Mouse (Mus musculus): Measurements from ENCODE around the gene Nfyb. TPM values are rescaled to one million over a fixed set of nuclear protein-coding genes. Genes with fewer than 3 reads are reported as not detected.
A peak's percentile ranks its signal among the peaks of the same experiment; 100 is the strongest.

Gene Nfyb
- polyA plus RNA-seq, 1 experiment from 2014 or later, result 47.6 TPM

DNA sequence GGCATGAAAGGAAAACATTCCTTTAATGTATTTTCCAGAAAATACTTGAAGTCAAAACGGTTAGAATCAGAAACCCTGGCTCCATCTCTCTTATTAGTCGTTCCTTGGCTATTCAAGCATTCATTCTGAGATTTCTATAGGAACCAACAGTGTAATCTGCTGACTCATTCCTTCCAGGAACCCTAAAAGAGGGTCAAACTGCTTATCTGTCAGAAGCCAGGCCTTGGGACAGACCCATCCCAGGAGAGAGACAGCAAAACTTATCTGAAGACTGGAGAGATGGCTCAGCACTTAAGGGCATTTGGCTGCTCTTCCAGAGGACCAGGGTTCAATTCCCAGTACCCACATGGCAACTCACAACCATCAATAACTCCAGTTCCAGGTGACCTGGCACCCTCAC lies 13.1 kb upstream of the Nfyb start:
- Histone ChIP-seq H3K9me3 (ENCODE audit: control insufficient read depth, low read length) (no peaks in the 10 kb centered on the region), H3K4me1 (replicated peaks; ENCODE audit: control insufficient read depth, insufficient read depth, low read length) (peaks cover 12% of the 10 kb centered on the region), H3K4me3 (ENCODE audit: low read depth, low read length) (no peak overlapping the region), H3K27me3 (replicated peaks; ENCODE audit: control insufficient read depth, insufficient read depth, low read length) (no peaks in the 10 kb centered on the region), H3K4me2 (no peak overlapping the region), H3K27ac (ENCODE audit: low read depth, low read length) (no peak overlapping the region), H3K9ac (ENCODE audit: low read depth, low read length) (no peak overlapping the region), H3K36me3 (ENCODE audit: control insufficient read depth, insufficient read depth, low read length) (no peaks in the 10 kb centered on the region)
- 57% methylated on average over 2 of the region's 2 CpGs for WGBS
- DNase-seq (ENCODE audit: low spot score) (no peak), ATAC-seq (replicated peaks; ENCODE audit: low FRiP score) (peak; percentile 84)

DNA sequence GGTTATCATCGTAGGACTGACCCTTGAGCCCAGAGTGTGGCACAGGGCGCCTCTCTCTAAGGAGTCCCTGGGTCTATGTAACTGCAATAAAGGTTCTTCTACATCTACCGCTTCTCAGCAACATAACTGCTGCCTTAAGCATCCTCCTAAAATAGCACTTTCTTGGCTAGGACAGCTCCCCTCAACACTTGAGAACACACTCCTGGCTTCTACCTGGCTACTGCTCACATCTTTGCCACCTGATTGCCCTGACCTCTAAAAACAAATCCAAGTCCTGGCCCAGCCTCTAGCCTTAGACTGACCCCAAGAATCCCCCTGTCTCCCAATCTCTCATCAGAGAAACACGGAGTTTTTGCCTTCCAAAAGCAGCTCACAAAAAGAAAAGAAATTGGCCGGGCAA lies 10.9 kb upstream of the Nfyb start:
- Histone ChIP-seq H3K9ac (ENCODE audit: low read depth, low read length) (no peak overlapping the region), H3K27ac (ENCODE audit: low read depth, low read length) (no peak overlapping the region), H3K36me3 (ENCODE audit: control insufficient read depth, insufficient read depth, low read length) (no peaks in the 10 kb centered on the region), H3K4me3 (ENCODE audit: low read depth, low read length) (no peak overlapping the region), H3K4me1 (replicated peaks; ENCODE audit: control insufficient read depth, insufficient read depth, low read length) (peaks cover 12% of the 10 kb centered on the region), H3K4me2 (no peak overlapping the region), H3K27me3 (replicated peaks; ENCODE audit: control insufficient read depth, insufficient read depth, low read length) (no peaks in the 10 kb centered on the region; the same call in 1 of the 2 replicates), H3K9me3 (ENCODE audit: control insufficient read depth, low read length) (no peaks in the 10 kb centered on the region)
- no peak for DNase-seq (ENCODE audit: low spot score)
- WGBS, result 88% methylated on average over 5 of the region's 5 CpGs
- ATAC-seq (replicated peaks; ENCODE audit: low FRiP score), result no peak

DNA sequence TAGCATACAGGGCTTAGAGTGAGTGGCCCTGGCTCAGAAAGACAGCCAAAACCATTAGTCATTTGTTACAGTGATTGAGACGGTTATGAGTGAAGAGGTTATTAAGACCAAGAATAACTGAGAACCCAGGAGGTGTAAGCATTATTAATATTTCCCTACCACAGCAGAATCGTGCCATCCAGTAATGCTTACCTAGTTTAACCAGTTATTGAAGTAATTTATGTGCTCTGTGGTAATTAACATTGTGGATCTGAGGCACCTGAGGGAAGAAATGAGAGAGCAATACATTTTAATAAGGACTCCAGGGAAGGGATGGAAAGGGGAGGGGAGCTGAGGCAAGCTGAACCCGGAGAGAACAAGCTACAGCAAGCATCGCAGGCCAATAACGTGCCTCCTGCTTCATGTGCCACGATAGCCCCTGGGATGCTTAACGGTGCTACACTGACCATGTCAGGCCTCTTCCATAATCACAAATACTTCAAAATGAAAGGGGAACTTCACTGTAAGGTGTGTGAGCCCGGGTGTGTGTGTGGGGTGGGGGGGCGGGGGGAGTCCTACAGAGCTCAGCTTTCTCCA lies 7.7 kb upstream of the Nfyb start:
- Histone ChIP-seq H3K36me3 (ENCODE audit: control insufficient read depth, insufficient read depth, low read length) (no peaks in the 10 kb centered on the region), H3K9me3 (ENCODE audit: control insufficient read depth, low read length) (no peaks in the 10 kb centered on the region), H3K4me3 (ENCODE audit: low read depth, low read length) (no peak overlapping the region), H3K27ac (ENCODE audit: low read depth, low read length) (no peak overlapping the region), H3K4me1 (replicated peaks; ENCODE audit: control insufficient read depth, insufficient read depth, low read length) (no peaks in the 10 kb centered on the region; the same call in 1 of the 2 replicates), H3K4me2 (no peak overlapping the region), H3K9ac (ENCODE audit: low read depth, low read length) (no peak overlapping the region), H3K27me3 (replicated peaks; ENCODE audit: control insufficient read depth, insufficient read depth, low read length) (no peaks in the 10 kb centered on the region; the same call in 1 of the 2 replicates)
- DNase-seq (ENCODE audit: low spot score) (no peak), ATAC-seq (replicated peaks; ENCODE audit: low FRiP score) (no peak)
- WGBS, result 70% methylated on average over 9 of the region's 9 CpGs

DNA sequence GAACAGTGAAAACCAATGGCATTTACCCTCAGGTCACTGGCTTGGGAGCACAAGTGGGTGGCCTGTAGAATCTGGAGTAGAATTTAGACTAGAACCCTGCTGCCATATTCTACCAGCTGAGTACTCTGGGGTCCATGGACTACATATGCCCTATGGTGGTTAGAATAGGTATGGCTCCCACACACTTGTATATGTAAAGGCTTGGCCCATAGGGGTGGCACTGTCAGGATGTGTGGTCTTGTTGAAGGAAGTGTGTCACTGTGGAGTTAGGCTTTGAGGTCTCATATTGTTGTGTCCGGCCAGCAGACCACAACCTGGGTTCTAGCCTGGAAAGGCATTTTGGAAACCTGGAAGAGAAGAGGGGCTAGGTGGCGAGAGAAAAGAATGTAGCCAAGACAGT lies 6.8 kb upstream of the Nfyb start:
- no peaks in the 10 kb centered on the region for H3K36me3 ChIP-seq (ENCODE audit: control insufficient read depth, insufficient read depth, low read length)
- no peaks in the 10 kb centered on the region; the same call in 1 of the 2 replicates for H3K27me3 ChIP-seq (replicated peaks; ENCODE audit: control insufficient read depth, insufficient read depth, low read length)

DNA sequence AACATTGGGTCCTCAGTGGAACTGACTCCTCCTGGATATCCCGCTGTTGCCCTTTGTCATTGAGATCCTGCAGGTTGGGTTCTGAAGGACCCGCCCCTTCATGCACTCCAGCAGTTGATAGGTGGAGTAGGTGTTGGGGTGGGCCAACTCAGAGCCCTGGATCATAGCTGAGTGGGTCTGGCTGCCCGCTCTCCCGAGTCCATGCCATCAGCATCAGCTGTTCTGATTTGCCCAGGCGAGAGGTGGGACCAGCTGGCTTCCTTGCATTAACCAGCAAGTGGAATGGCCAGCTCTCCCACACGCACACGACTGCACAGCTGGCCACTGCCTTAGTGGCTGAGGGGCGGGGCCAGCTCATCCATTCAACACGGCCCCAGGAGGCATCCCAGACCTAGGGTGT lies 5.0 kb upstream of the Nfyb start:
- ATAC-seq (replicated peaks; ENCODE audit: low FRiP score) (no peak), DNase-seq (ENCODE audit: low spot score) (no peak)
- no peaks in the 10 kb centered on the region for H3K36me3 ChIP-seq (ENCODE audit: control insufficient read depth, insufficient read depth, low read length)
- WGBS, result 31% methylated on average over 9 of the region's 9 CpGs
- H3K27ac ChIP-seq (ENCODE audit: low read depth, low read length), result no peak overlapping the region
- H3K9ac ChIP-seq (ENCODE audit: low read depth, low read length), result no peak overlapping the region
- no peaks in the 10 kb centered on the region for H3K9me3 ChIP-seq (ENCODE audit: control insufficient read depth, low read length)
- no peaks in the 10 kb centered on the region; the same call in 1 of the 2 replicates for H3K27me3 ChIP-seq (replicated peaks; ENCODE audit: control insufficient read depth, insufficient read depth, low read length)
- no peak overlapping the region for H3K4me2 ChIP-seq
- no peak overlapping the region for H3K4me3 ChIP-seq (ENCODE audit: low read depth, low read length)
- H3K4me1 ChIP-seq (replicated peaks; ENCODE audit: control insufficient read depth, insufficient read depth, low read length), result peaks cover 4% of the 10 kb centered on the region

More for the DNA sequence above, 6.8 kb upstream of the Nfyb start:
- H3K4me2 ChIP-seq, result no peak overlapping the region
- WGBS, result 71% methylated on average over 2 of the region's 2 CpGs
- no peak overlapping the region for H3K4me3 ChIP-seq (ENCODE audit: low read depth, low read length)
- no peak overlapping the region for H3K27ac ChIP-seq (ENCODE audit: low read depth, low read length)
- H3K9ac ChIP-seq (ENCODE audit: low read depth, low read length), result no peak overlapping the region
- ATAC-seq (replicated peaks; ENCODE audit: low FRiP score) (no peak), DNase-seq (ENCODE audit: low spot score) (no peak)
- H3K9me3 ChIP-seq (ENCODE audit: control insufficient read depth, low read length), result no peaks in the 10 kb centered on the region
- no peaks in the 10 kb centered on the region; the same call in 1 of the 2 replicates for H3K4me1 ChIP-seq (replicated peaks; ENCODE audit: control insufficient read depth, insufficient read depth, low read length)

DNA sequence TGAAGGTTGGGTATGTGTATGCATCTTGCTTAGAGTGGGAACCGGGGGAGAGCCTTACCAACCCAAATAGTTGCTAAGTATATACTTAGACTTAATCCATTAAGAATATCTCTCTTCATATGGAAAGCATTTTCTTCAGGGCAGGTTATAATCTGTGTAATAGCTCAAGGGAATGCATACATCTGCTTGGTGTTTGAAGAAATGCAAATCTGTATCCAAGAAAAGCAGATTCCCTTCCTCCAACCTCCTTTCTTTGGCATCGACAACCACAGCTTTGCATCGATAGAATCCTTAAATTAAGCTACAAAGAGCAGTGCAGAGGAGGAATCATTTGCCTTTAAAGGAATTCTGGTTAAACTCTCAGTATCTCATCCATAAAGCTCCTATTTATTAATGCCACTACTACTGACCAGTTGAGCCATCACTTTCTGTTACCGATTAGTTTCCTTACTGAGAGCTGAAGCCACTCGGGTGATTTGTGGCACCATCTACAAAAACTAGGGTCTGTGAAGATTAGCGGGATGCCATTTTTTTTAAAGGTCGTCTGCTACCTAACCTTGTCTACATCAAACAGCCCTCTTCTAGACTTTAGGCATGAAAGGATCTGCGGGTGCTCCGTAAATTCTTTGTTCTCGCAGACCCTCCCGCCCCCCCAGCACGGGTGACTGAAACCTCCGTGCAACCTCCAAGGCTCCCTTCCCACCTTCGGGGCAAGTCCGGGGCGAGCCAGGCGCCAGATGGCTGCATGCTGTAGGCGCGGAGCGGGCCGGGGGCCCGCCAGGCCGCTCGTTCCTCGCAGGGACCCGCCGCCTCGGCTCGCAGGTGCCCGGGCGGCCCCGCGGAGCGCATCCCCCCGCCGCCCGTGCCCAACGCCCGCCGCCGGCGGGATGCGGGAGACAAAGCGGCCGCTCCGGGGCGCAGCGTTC lies 925 bp downstream of the Nfyb start:
- Histone ChIP-seq H3K9ac (ENCODE audit: low read depth, low read length) (peak overlapping the region; percentile 99), H3K36me3 (ENCODE audit: control insufficient read depth, insufficient read depth, low read length) (peaks cover 10% of the 10 kb centered on the region; the same call in 1 of the 2 replicates), H3K27me3 (replicated peaks; ENCODE audit: control insufficient read depth, insufficient read depth, low read length) (no peaks in the 10 kb centered on the region), H3K27ac (ENCODE audit: low read depth, low read length) (peak overlapping the region; percentile 100), H3K9me3 (ENCODE audit: control insufficient read depth, low read length) (no peaks in the 10 kb centered on the region), H3K4me3 (ENCODE audit: low read depth, low read length) (peak overlapping the region; percentile 96), H3K4me1 (replicated peaks; ENCODE audit: control insufficient read depth, insufficient read depth, low read length) (peaks cover 30% of the 10 kb centered on the region), H3K4me2 (peak overlapping the region; percentile 90)
- DNase-seq (ENCODE audit: low spot score) (peak; percentile 69), ATAC-seq (replicated peaks; ENCODE audit: low FRiP score) (peak; percentile 19)
- WGBS, result 1% methylated on average over 46 of the region's 48 CpGs

DNA sequence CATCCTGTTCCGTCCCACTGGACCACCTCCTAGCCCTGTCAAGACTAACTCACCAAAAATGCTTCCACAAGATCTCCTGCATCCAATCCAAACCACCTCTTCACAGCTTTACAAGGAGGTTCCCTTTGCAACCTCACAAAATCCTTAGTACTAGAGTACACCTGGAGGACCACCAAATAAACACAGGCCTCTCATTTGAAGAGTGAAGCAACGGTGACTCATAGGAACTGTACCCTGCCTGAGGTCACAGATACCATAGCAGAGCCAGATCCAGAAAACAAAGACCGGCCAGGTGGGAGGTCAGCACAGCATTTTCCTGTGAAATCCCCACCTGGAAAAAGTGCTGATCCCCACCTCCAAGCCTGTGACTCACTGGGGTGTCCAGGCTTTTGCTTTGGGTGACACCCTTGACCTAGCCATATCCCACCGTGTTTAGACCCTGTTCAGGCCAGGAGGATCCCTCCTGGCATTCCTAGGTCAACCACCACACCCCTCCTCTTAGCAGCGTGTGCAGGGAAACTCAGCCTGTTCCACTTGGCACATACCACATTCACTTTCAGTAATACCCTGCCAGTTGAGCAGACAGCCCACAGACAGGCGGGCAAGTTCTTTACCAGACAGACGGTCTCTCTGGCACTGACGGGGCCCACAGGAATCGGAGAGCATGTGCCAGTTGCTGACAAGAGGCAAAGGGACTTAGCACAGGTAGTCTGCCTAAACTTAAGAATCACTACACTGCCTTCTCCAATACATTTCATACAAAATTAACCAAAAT lies 2.7 kb downstream of the Nfyb start:
- Histone ChIP-seq H3K27me3 (replicated peaks; ENCODE audit: control insufficient read depth, insufficient read depth, low read length) (no peaks in the 10 kb centered on the region), H3K9ac (ENCODE audit: low read depth, low read length) (peak overlapping the region; percentile 17; the same call in 1 of the 2 replicates), H3K4me3 (ENCODE audit: low read depth, low read length) (no peak overlapping the region), H3K27ac (ENCODE audit: low read depth, low read length) (no peak overlapping the region), H3K9me3 (ENCODE audit: control insufficient read depth, low read length) (no peaks in the 10 kb centered on the region), H3K4me2 (peak overlapping the region; percentile 8), H3K4me1 (replicated peaks; ENCODE audit: control insufficient read depth, insufficient read depth, low read length) (peaks cover 33% of the 10 kb centered on the region), H3K36me3 (ENCODE audit: control insufficient read depth, insufficient read depth, low read length) (peaks cover 20% of the 10 kb centered on the region)
- WGBS, result 82% methylated on average over 9 of the region's 9 CpGs
- ATAC-seq (replicated peaks; ENCODE audit: low FRiP score) (no peak), DNase-seq (ENCODE audit: low spot score) (no peak)

DNA sequence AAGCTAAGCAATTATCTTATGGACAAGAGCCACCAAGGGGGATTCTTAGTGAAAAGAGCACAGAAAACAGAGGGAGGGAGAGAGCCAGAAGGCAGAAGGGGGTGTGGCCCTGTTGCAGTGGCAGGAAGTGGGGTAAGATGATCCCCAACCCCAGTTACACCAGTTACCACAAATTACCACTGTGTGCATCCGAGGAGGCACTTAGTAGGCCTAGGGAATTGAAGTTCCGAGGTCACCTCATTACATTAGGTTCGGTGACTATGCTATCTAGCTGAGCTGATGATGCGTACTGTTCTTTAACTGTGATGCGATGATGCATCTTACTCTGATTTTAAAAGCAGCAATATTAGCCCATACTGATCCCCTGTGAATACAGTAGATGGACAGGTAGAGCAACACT lies 4.2 kb downstream of the Nfyb start:
- no peak for DNase-seq (ENCODE audit: low spot score)
- Histone ChIP-seq H3K27me3 (replicated peaks; ENCODE audit: control insufficient read depth, insufficient read depth, low read length) (no peaks in the 10 kb centered on the region), H3K27ac (ENCODE audit: low read depth, low read length) (no peak overlapping the region), H3K4me2 (no peak overlapping the region), H3K36me3 (ENCODE audit: control insufficient read depth, insufficient read depth, low read length) (peaks cover 32% of the 10 kb centered on the region), H3K9me3 (ENCODE audit: control insufficient read depth, low read length) (no peaks in the 10 kb centered on the region), H3K9ac (ENCODE audit: low read depth, low read length) (no peak overlapping the region), H3K4me3 (ENCODE audit: low read depth, low read length) (no peak overlapping the region), H3K4me1 (replicated peaks; ENCODE audit: control insufficient read depth, insufficient read depth, low read length) (peaks cover 33% of the 10 kb centered on the region)
- WGBS, result 84% methylated on average over 5 of the region's 5 CpGs
- ATAC-seq (replicated peaks; ENCODE audit: low FRiP score), result no peak

Measured in liver, embryonic 11.5 days (tissue).